Mouse (Mus musculus): Measurements from ENCODE around the gene Clk4. TPM values are rescaled to one million over a fixed set of nuclear protein-coding genes. Genes with fewer than 3 reads are reported as not detected.

Clk4 gene
- polyA plus RNA-seq (2012; rRNA removed): 196 and 201 TPM in 2 replicates

DNA sequence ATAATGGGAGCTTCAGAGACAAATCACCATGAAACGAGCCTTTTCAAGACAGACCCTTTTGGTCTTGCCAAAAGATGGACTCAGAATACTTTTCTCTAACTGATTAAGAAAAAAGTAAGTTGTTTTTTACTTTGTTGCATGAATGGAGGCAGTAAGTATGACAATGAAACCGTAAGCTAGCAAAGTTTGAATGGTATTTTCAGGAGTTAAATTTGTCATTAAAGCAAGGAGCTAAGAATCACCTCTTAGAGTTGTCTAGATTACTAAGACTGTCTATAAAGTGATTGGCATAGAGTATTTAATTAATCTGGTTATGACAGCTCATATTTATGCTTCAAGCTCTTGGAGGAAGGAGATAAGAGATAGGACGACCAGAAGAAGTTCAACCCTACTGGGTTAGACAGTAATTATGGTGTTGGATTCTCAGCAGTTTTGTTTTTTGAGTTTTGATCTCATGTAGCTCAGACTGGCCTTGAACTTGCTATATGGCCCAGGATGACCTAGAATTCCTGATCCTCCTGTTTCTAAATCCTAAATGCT is at the start of gene Clk4:
Gene Clk4 (plus strand): TSS at position 51 of the 540 bp plus-strand sequence.
- WGBS: 73% methylated on average over 3 of the region's 3 CpGs
- Histone ChIP-seq H3K4me1 (ENCODE audit: control insufficient read depth, insufficient read depth, low read length) (peaks cover 3% of the 10 kb centered on the region; the same call in 1 of the 2 replicates), H3K27me3 (ENCODE audit: control insufficient read depth, insufficient read depth, low read length) (no peaks in the 10 kb centered on the region), H3K4me3 (replicated peaks; ENCODE audit: insufficient read depth, low read depth, low read length) (peak within 1 kb of the TSS; percentile 82), H3K27ac (ENCODE audit: insufficient read depth, low read length) (peak within 1 kb of the TSS; percentile 67)
- TF ChIP-seq POLR2A (IDR thresholded peaks at IDR 0.05; ENCODE audit: borderline replicate concordance, insufficient read depth, low read length) (no peak), CTCF (IDR thresholded peaks at IDR 0.05; ENCODE audit: borderline replicate concordance, insufficient read depth, low read depth, low read length) (no peak)
- DNase-seq: no peak

DNA sequence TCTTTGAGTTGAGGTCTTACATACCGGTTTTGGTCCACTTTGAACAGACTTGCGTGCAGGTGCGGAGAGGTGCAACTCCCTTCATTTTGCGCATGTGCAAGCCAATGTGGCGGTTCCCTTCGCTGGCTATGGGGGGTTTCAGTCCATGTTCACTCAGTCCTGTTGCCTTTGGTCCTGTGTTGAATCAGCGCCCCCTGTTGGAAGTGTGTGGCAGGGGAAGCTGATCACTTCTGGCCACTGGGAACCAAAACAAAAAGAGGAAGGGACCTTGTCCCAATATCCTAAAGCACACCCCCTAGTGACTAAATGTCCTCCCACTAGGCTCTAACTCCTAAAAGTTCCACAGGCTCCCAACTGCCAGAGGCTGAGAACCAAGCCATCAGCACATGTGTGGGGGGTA is 47.5 kb upstream of the Clk4 start:
- no peak for DNase-seq
- H3K4me3 ChIP-seq (replicated peaks; ENCODE audit: insufficient read depth, low read depth, low read length): no peak overlapping the region
- H3K27ac ChIP-seq (ENCODE audit: insufficient read depth, low read length): no peak overlapping the region
- H3K27me3 ChIP-seq (ENCODE audit: control insufficient read depth, insufficient read depth, low read length): no peaks in the 10 kb centered on the region
- TF ChIP-seq POLR2A (IDR thresholded peaks at IDR 0.05; ENCODE audit: borderline replicate concordance, insufficient read depth, low read length) (no peak), CTCF (IDR thresholded peaks at IDR 0.05; ENCODE audit: borderline replicate concordance, insufficient read depth, low read depth, low read length) (no peak)
- no peaks in the 10 kb centered on the region for H3K4me1 ChIP-seq (ENCODE audit: control insufficient read depth, insufficient read depth, low read length)
- WGBS: 84% methylated on average over 7 of the region's 7 CpGs

DNA sequence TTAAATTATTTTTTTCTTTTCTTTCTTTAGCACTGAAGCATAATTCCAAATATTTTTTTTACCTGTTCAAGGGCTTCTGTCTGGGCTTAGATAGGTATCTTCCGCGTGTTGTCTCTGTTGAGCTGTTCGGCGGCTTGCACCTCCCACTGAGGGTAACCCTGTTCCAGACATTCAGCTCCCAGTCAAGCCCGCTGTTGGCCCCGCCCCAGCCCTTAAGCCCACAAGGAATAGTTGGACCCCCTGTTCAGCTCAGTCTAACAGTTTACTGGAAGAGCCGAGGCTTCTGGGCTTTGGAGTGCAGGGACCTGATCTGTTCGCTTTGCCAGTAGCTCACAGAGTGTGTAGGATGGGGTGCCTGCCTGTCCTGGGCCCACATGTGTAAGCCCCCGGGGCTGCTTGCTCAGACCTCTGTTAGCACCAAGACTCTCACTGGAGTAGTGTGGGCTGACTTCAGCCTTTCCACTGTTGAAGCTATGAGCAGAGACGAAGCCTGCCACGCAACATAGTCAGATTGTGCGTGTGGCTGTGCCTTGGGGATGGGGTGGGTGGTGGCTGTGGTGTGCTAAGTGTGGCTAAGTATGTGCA is 42.0 kb upstream of the Clk4 start:
- no peak overlapping the region for H3K27ac ChIP-seq (ENCODE audit: insufficient read depth, low read length)
- no peak for DNase-seq
- TF ChIP-seq CTCF (IDR thresholded peaks at IDR 0.05; ENCODE audit: borderline replicate concordance, insufficient read depth, low read depth, low read length) (no peak), POLR2A (IDR thresholded peaks at IDR 0.05; ENCODE audit: borderline replicate concordance, insufficient read depth, low read length) (no peak)
- no peaks in the 10 kb centered on the region for H3K27me3 ChIP-seq (ENCODE audit: control insufficient read depth, insufficient read depth, low read length)
- no peak overlapping the region for H3K4me3 ChIP-seq (replicated peaks; ENCODE audit: insufficient read depth, low read depth, low read length)
- 81% methylated on average over 12 of the region's 12 CpGs for WGBS
- no peaks in the 10 kb centered on the region for H3K4me1 ChIP-seq (ENCODE audit: control insufficient read depth, insufficient read depth, low read length)

DNA sequence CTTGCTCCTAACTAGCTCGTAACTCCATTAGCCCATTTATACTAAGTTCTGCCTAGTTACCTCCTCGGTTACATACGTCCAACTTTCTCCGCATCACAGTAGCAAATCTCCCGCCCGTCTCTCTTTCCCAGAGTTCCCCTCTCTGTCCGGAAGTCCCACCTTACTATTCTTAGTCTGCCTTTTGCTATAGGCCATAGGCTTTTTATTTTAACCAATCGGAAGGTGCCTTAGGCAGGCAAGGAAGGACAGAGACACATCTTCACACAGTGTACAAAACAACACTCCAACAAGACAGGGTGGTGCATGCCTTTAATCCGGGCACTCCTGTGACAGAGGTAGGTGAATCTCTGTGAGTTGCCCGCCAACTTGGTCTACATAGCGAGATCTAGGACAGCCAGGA is 41.2 kb upstream of the Clk4 start, which contains the start of gene Gm12569:
Gene Gm12569 (plus strand): TSS at position 166 of the 400 bp plus-strand sequence.
- Histone ChIP-seq H3K27ac (ENCODE audit: insufficient read depth, low read length) (no peak within 1 kb of the TSS), H3K27me3 (ENCODE audit: control insufficient read depth, insufficient read depth, low read length) (no peaks in the 10 kb centered on the region), H3K4me1 (ENCODE audit: control insufficient read depth, insufficient read depth, low read length) (no peaks in the 10 kb centered on the region), H3K4me3 (replicated peaks; ENCODE audit: insufficient read depth, low read depth, low read length) (no peak within 1 kb of the TSS)
- TF ChIP-seq CTCF (IDR thresholded peaks at IDR 0.05; ENCODE audit: borderline replicate concordance, insufficient read depth, low read depth, low read length): no peak
- TF ChIP-seq POLR2A (IDR thresholded peaks at IDR 0.05; ENCODE audit: borderline replicate concordance, insufficient read depth, low read length): no peak
- WGBS: 93% methylated on average over 11 of the region's 11 CpGs
- no peak for DNase-seq

DNA sequence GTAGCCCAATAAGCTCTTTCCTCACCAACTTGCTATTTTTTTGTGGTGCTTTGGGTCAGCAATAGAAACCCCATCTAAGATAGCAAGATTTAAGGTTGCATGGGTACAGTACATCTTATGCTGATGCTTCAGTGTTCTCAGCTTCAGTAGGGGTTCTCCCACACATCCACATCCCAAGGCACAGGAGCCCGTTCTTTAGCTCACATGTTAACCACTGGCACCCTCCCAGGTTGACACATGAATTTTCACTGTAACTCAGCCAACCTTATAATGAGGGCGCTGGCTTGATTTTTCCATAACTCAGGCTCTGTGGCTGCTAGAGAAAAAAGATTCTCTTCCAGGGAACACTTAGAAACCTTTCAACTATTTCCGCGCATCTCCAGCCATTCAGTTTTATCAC is 34.4 kb upstream of the Clk4 start:
- no peak overlapping the region for H3K27ac ChIP-seq (ENCODE audit: insufficient read depth, low read length)
- WGBS: 51% methylated on average over 4 of the region's 4 CpGs
- H3K27me3 ChIP-seq (ENCODE audit: control insufficient read depth, insufficient read depth, low read length): no peaks in the 10 kb centered on the region
- DNase-seq: no peak
- H3K4me3 ChIP-seq (replicated peaks; ENCODE audit: insufficient read depth, low read depth, low read length): no peak overlapping the region
- H3K4me1 ChIP-seq (ENCODE audit: control insufficient read depth, insufficient read depth, low read length): no peaks in the 10 kb centered on the region
- TF ChIP-seq CTCF (IDR thresholded peaks at IDR 0.05; ENCODE audit: borderline replicate concordance, insufficient read depth, low read depth, low read length): no peak
- no peak for TF ChIP-seq POLR2A (IDR thresholded peaks at IDR 0.05; ENCODE audit: borderline replicate concordance, insufficient read depth, low read length)

DNA sequence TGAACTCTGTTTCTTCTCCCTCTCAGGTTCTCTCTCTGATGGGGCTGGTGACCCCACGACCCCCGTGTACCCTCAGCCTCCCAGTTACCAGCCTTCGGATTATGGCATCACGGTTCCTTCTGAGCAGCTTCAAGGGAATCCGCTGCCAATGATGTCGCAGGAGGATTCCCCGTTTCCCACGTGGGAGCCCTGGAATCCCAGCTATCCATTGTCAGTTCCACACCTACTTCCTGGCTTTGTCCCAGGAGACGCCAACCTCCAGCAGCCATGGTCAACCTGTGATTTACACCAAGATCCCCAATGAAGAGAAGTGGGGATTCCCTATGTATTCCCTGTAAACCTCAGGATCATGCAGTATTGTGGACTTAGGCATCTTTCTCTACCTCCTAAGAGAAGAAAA is 26.9 kb upstream of the Clk4 start:
- Histone ChIP-seq H3K4me3 (replicated peaks; ENCODE audit: insufficient read depth, low read depth, low read length) (no peak overlapping the region), H3K27me3 (ENCODE audit: control insufficient read depth, insufficient read depth, low read length) (no peaks in the 10 kb centered on the region), H3K27ac (ENCODE audit: insufficient read depth, low read length) (no peak overlapping the region), H3K4me1 (ENCODE audit: control insufficient read depth, insufficient read depth, low read length) (no peaks in the 10 kb centered on the region)
- TF ChIP-seq POLR2A (IDR thresholded peaks at IDR 0.05; ENCODE audit: borderline replicate concordance, insufficient read depth, low read length) (no peak), CTCF (IDR thresholded peaks at IDR 0.05; ENCODE audit: borderline replicate concordance, insufficient read depth, low read depth, low read length) (no peak)
- no peak for DNase-seq
- WGBS: 87% methylated on average over 9 of the region's 9 CpGs

DNA sequence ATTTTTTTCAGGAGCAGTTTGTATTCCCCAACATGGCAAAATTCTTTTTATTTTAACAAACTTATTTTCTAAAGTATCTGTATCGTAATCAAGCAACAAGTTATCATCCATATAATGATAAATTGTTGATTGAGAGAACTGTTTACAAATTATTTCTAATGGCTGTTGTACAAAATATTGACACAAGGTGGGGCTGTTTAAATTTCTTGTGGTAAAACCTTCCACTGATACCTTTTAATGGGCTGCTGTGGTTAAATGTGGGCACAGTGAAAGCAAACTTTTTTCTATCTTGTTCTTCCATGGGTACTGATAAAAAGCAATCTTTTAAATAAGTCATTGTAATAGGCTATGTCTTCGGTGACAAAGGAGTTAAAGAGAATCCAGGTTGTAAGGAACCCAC is 18.6 kb upstream of the Clk4 start:
- TF ChIP-seq POLR2A (IDR thresholded peaks at IDR 0.05; ENCODE audit: borderline replicate concordance, insufficient read depth, low read length) (no peak), CTCF (IDR thresholded peaks at IDR 0.05; ENCODE audit: borderline replicate concordance, insufficient read depth, low read depth, low read length) (no peak)
- WGBS: 86% methylated on average over 2 of the region's 2 CpGs

DNA sequence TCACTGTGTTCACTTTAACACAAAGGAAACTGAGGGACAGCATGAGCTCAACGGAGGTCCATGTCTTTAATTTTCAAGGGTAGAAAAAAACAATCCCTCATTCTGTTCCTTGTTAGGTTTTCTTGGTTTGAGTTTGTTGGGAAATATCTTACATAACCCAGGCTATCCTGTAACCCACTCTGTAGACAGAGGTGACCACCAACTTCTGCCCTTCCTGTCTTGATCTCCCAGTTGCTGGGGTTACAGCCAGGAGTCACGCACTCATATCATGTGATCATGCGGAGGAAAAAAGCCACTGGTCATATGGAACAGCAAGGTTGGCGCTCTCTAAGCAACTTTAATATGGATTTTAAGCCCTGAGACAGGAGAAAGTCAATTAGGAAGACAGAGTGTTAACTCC is 4.5 kb upstream of the Clk4 start:
- H3K27me3 ChIP-seq (ENCODE audit: control insufficient read depth, insufficient read depth, low read length): no peaks in the 10 kb centered on the region
- no peaks in the 10 kb centered on the region for H3K4me1 ChIP-seq (ENCODE audit: control insufficient read depth, insufficient read depth, low read length)
- WGBS: 91% methylated on average over 4 of the region's 4 CpGs
- H3K27ac ChIP-seq (ENCODE audit: insufficient read depth, low read length): no peak overlapping the region
- TF ChIP-seq POLR2A (IDR thresholded peaks at IDR 0.05; ENCODE audit: borderline replicate concordance, insufficient read depth, low read length) (no peak), CTCF (IDR thresholded peaks at IDR 0.05; ENCODE audit: borderline replicate concordance, insufficient read depth, low read depth, low read length) (no peak)
- no peak for DNase-seq
- no peak overlapping the region for H3K4me3 ChIP-seq (replicated peaks; ENCODE audit: insufficient read depth, low read depth, low read length)

More for the DNA sequence above, 18.6 kb upstream of the Clk4 start:
- DNase-seq: no peak
- H3K27ac ChIP-seq (ENCODE audit: insufficient read depth, low read length): no peak overlapping the region
- H3K27me3 ChIP-seq (ENCODE audit: control insufficient read depth, insufficient read depth, low read length): no peaks in the 10 kb centered on the region
- H3K4me1 ChIP-seq (ENCODE audit: control insufficient read depth, insufficient read depth, low read length): no peaks in the 10 kb centered on the region
- H3K4me3 ChIP-seq (replicated peaks; ENCODE audit: insufficient read depth, low read depth, low read length): no peak overlapping the region

Measured in cerebellum, adult 2 months (tissue).